Mouse (Mus musculus) kidney, postnatal 36 days (tissue): ENCODE data around the gene Lefty1.
"Not testable (repeated sequence)": the region's sequence is repeated elsewhere in the genome, so short reads cannot be mapped to it uniquely, and the experiment has no call there.

Experiments
- DNase-seq, 2 experiments: peaks; one replicate each; pipeline ENCODE4 v3.0.0; 2021 to 2022; ENCODE audit warnings: mixed read lengths in 2 of 2

The Lefty1 gene

GRCm38 (mm10) chr1:180934467-180935419, at the start of gene Lefty1:
TSS of gene Lefty1 (plus strand) at chr1:180935022.
- no peak for DNase-seq

- DNase-seq, result peak; percentile 86 to 87
These were observed 46.2 kb upstream of the Lefty1 start for GRCm38 (mm10) chr1:180888556-180889042.

- no peak for DNase-seq
These were observed 45.6 kb upstream of the Lefty1 start for GRCm38 (mm10) chr1:180889172-180889571.

GRCm38 (mm10) chr1:180889841-180890240, 45.0 kb upstream of the Lefty1 start:
- peak in 1 of 2 experiments; percentile 25 for DNase-seq

GRCm38 (mm10) chr1:180892808-180893207, 42.0 kb upstream of the Lefty1 start, which contains the start of gene Lefty2:
TSS of gene Lefty2 (plus strand) at chr1:180893108.
- no peak for DNase-seq

GRCm38 (mm10) chr1:180894088-180894987, 40.5 kb upstream of the Lefty1 start:
- DNase-seq, result not testable (repeated sequence)

GRCm38 (mm10) chr1:180901107-180901506, 33.7 kb upstream of the Lefty1 start:
- peak; percentile 39 to 59 for DNase-seq

- no peak for DNase-seq
These were observed 31.9 kb upstream of the Lefty1 start for GRCm38 (mm10) chr1:180902915-180903314.

- DNase-seq, result peak in 1 of 2 experiments; percentile 55
These were observed 31.2 kb upstream of the Lefty1 start for GRCm38 (mm10) chr1:180903666-180904038.

GRCm38 (mm10) chr1:180904039-180904814, 30.6 kb upstream of the Lefty1 start, which contains the start of gene Pycr2:
TSS of gene Pycr2 (plus strand) at chr1:180904293.
- peak; percentile 96 for DNase-seq

GRCm38 (mm10) chr1:180904815-180905080, 30.1 kb upstream of the Lefty1 start:
- DNase-seq, result no peak

GRCm38 (mm10) chr1:180905307-180905706, 29.5 kb upstream of the Lefty1 start:
- no peak for DNase-seq

GRCm38 (mm10) chr1:180905876-180906275, 28.9 kb upstream of the Lefty1 start:
- no peak for DNase-seq

GRCm38 (mm10) chr1:180906461-180907147, 28.2 kb upstream of the Lefty1 start:
- no peak for DNase-seq

GRCm38 (mm10) chr1:180911138-180911537, 23.7 kb upstream of the Lefty1 start:
- DNase-seq, result peak in 1 of 2 experiments; percentile 26

GRCm38 (mm10) chr1:180911653-180912287, 23.1 kb upstream of the Lefty1 start:
- DNase-seq, result no peak

- no peak for DNase-seq
These were observed 22.0 kb upstream of the Lefty1 start for GRCm38 (mm10) chr1:180912792-180913191.

GRCm38 (mm10) chr1:180913797-180914196, 21.0 kb upstream of the Lefty1 start:
- DNase-seq, result no peak

- no peak for DNase-seq
These were observed 18.4 kb upstream of the Lefty1 start for GRCm38 (mm10) chr1:180916425-180916824.

- no peak for DNase-seq
These were observed 17.8 kb upstream of the Lefty1 start for GRCm38 (mm10) chr1:180917053-180917452.

GRCm38 (mm10) chr1:180919686-180920085, 15.1 kb upstream of the Lefty1 start:
- peak in 1 of 2 experiments; percentile 50 for DNase-seq
